In genomic region chr5:13379223-13379622, GRCm38 (mm10) we compare ENCODE assay signal across 30 mouse cellular contexts.
DNase-seq lines count a peak whose midpoint lies in the region; ATAC-seq and TF ChIP-seq lines count a peak whose summit lies in the region.
"Had no signal": no experiment of that assay in that cellular context is flagged by ENCODE, and none has a peak within 500 bp of the region (broad histone marks: within the 10 kb centered on the region; RNA-seq: fewer than 3 reads in every experiment).

No protein-coding gene starts in this region.

- no peak overlapping the region for H3K9ac ChIP-seq in forebrain, embryonic 14.5 days (ENCODE audit: low read length)
- H3K9ac ChIP-seq in forebrain, embryonic 11.5 days (ENCODE audit: low read length): no peak overlapping the region
- no peak overlapping the region for H3K9ac ChIP-seq in hindbrain, postnatal 0 days (replicated peaks; ENCODE audit: low read length)
- H3K9ac ChIP-seq in hindbrain, embryonic 11.5 days (ENCODE audit: low read depth, low read length): no peak overlapping the region
- no peak overlapping the region for H3K9ac ChIP-seq in midbrain, postnatal 0 days (replicated peaks; ENCODE audit: low read length, poor library complexity, severe bottlenecking)
- no peak overlapping the region for H3K9ac ChIP-seq in midbrain, embryonic 15.5 days
- no peak overlapping the region for H3K9ac ChIP-seq in forebrain, postnatal 0 days
- H3K9ac ChIP-seq: embryonic facial prominence, embryonic 13.5 days; hindbrain, embryonic 13.5 days had no signal

- H3K27ac ChIP-seq in forebrain, embryonic 14.5 days (ENCODE audit: low read depth, low read length): no peak overlapping the region
- H3K27ac ChIP-seq in forebrain, embryonic 11.5 days (ENCODE audit: low read depth, low read length): no peak overlapping the region
- no peak overlapping the region for H3K27ac ChIP-seq in hindbrain, postnatal 0 days
- no peak overlapping the region for H3K27ac ChIP-seq in hindbrain, embryonic 11.5 days (ENCODE audit: low read depth, low read length)
- no peak overlapping the region for H3K27ac ChIP-seq in midbrain, postnatal 0 days (ENCODE audit: low read depth, low read length)
- no peak overlapping the region for H3K27ac ChIP-seq in midbrain, embryonic 15.5 days
- H3K27ac ChIP-seq in forebrain, postnatal 0 days (ENCODE audit: low read depth, low read length): no peak overlapping the region
- H3K27ac ChIP-seq: embryonic facial prominence, embryonic 10.5 days; embryonic facial prominence, embryonic 13.5 days; gastrocnemius, adult 2 months; hindbrain, embryonic 13.5 days had no signal

- H3K4me1 ChIP-seq in forebrain, embryonic 14.5 days (ENCODE audit: control insufficient read depth, insufficient read depth, low read length): no peaks in the 10 kb centered on the region
- H3K4me1 ChIP-seq in forebrain, embryonic 11.5 days (replicated peaks; ENCODE audit: control insufficient read depth, insufficient read depth, low read length): no peaks in the 10 kb centered on the region
- H3K4me1 ChIP-seq in hindbrain, postnatal 0 days (ENCODE audit: insufficient read depth, low read length): no peaks in the 10 kb centered on the region
- H3K4me1 ChIP-seq in hindbrain, embryonic 11.5 days (replicated peaks; ENCODE audit: control insufficient read depth, insufficient read depth, low read length): no peaks in the 10 kb centered on the region
- no peaks in the 10 kb centered on the region for H3K4me1 ChIP-seq in midbrain, postnatal 0 days (ENCODE audit: insufficient read depth, low read length)
- H3K4me1 ChIP-seq in midbrain, embryonic 15.5 days: no peaks in the 10 kb centered on the region
- no peaks in the 10 kb centered on the region for H3K4me1 ChIP-seq in forebrain, postnatal 0 days (ENCODE audit: insufficient read depth)
- H3K4me1 ChIP-seq: embryonic facial prominence, embryonic 10.5 days; embryonic facial prominence, embryonic 13.5 days; hindbrain, embryonic 13.5 days had no signal

- no peak overlapping the region for H3K4me2 ChIP-seq in forebrain, embryonic 14.5 days (ENCODE audit: low read length)
- H3K4me2 ChIP-seq in forebrain, embryonic 11.5 days (ENCODE audit: low read depth, low read length, severe bottlenecking): no peak overlapping the region
- no peak overlapping the region for H3K4me2 ChIP-seq in hindbrain, postnatal 0 days (ENCODE audit: low read depth, low read length)
- no peak overlapping the region for H3K4me2 ChIP-seq in hindbrain, embryonic 11.5 days (replicated peaks; ENCODE audit: low read depth, low read length)
- H3K4me2 ChIP-seq in midbrain, postnatal 0 days (ENCODE audit: low read depth, low read length, poor library complexity, severe bottlenecking): no peak overlapping the region
- no peak overlapping the region for H3K4me2 ChIP-seq in midbrain, embryonic 15.5 days
- no peak overlapping the region for H3K4me2 ChIP-seq in forebrain, postnatal 0 days (ENCODE audit: low read depth)
- H3K4me2 ChIP-seq: embryonic facial prominence, embryonic 13.5 days; heart, embryonic 11.5 days; hindbrain, embryonic 13.5 days had no signal

- H3K4me3 ChIP-seq in forebrain, embryonic 14.5 days (ENCODE audit: low read depth, low read length): no peak overlapping the region
- no peak overlapping the region for H3K4me3 ChIP-seq in forebrain, embryonic 11.5 days (ENCODE audit: low read depth, low read length)
- H3K4me3 ChIP-seq in hindbrain, postnatal 0 days (ENCODE audit: low read length): no peak overlapping the region
- H3K4me3 ChIP-seq in hindbrain, embryonic 11.5 days (ENCODE audit: low read depth, low read length): no peak overlapping the region
- no peak overlapping the region for H3K4me3 ChIP-seq in midbrain, postnatal 0 days (ENCODE audit: low read depth, low read length)
- no peak overlapping the region for H3K4me3 ChIP-seq in midbrain, embryonic 15.5 days
- no peak overlapping the region for H3K4me3 ChIP-seq in forebrain, postnatal 0 days (ENCODE audit: low read depth, low read length)
- H3K4me3 ChIP-seq: embryonic facial prominence, embryonic 10.5 days; embryonic facial prominence, embryonic 13.5 days; erythroblast, embryonic 14.5 days; gastrocnemius, adult 2 months; hindbrain, embryonic 13.5 days had no signal

- H3K36me3 ChIP-seq in forebrain, embryonic 14.5 days (ENCODE audit: control insufficient read depth, insufficient read depth, low read length): no peaks in the 10 kb centered on the region
- H3K36me3 ChIP-seq in forebrain, embryonic 11.5 days (ENCODE audit: control insufficient read depth, insufficient read depth, low read length): no peaks in the 10 kb centered on the region
- no peaks in the 10 kb centered on the region for H3K36me3 ChIP-seq in hindbrain, postnatal 0 days (ENCODE audit: insufficient read depth, low read length)
- H3K36me3 ChIP-seq in hindbrain, embryonic 11.5 days (ENCODE audit: control insufficient read depth, insufficient read depth, low read length): no peaks in the 10 kb centered on the region
- no peaks in the 10 kb centered on the region for H3K36me3 ChIP-seq in midbrain, postnatal 0 days (ENCODE audit: insufficient read depth, low read length)
- no peaks in the 10 kb centered on the region for H3K36me3 ChIP-seq in midbrain, embryonic 15.5 days (replicated peaks)
- no peaks in the 10 kb centered on the region for H3K36me3 ChIP-seq in forebrain, postnatal 0 days (ENCODE audit: insufficient read depth)
- H3K36me3 ChIP-seq: embryonic facial prominence, embryonic 10.5 days; embryonic facial prominence, embryonic 13.5 days; G1E; hindbrain, embryonic 13.5 days had no signal

- peak; percentile 88 for DNase-seq in forebrain, embryonic 14.5 days (ENCODE audit: low spot score)
- no peak for DNase-seq in forebrain, embryonic 11.5 days (ENCODE audit: low spot score)
- DNase-seq in hindbrain, postnatal 0 days (ENCODE audit: low spot score): peak; percentile 9
- DNase-seq in hindbrain, embryonic 11.5 days (ENCODE audit: low spot score): no peak
- DNase-seq in midbrain, postnatal 0 days (ENCODE audit: low spot score): peak; percentile 22
- peak; percentile 14 for DNase-seq in forebrain, postnatal 0 days
- no peak for DNase-seq in heart, postnatal 4 days
- DNase-seq: adrenal gland, adult 2 months; adrenal gland, postnatal 14 days; B cell, adult 2 months; cerebellum, adult 11-12 months; cerebellum, adult 8-10 months; cerebellum, postnatal 10 days; cerebellum, postnatal 36 days; embryo, embryonic 11 days; gastrocnemius, adult 2 months; gastrocnemius, postnatal 14 days; heart, adult 11 months; heart, postnatal 36 days; kidney, adult 2 months had no signal

- peak; percentile 93 for ATAC-seq in forebrain, embryonic 14.5 days
- no peak for ATAC-seq in forebrain, embryonic 11.5 days (replicated peaks; ENCODE audit: low FRiP score)
- ATAC-seq in hindbrain, postnatal 0 days: no peak
- no peak for ATAC-seq in hindbrain, embryonic 11.5 days (ENCODE audit: low FRiP score)
- no peak for ATAC-seq in midbrain, postnatal 0 days (ENCODE audit: low FRiP score)
- ATAC-seq in midbrain, embryonic 15.5 days (replicated peaks): no peak
- ATAC-seq in forebrain, postnatal 0 days: no peak; the same call in 1 of the 2 replicates
- ATAC-seq: intestine, postnatal 0 days; Patski had no signal

- TF ChIP-seq CTCF in hindbrain, postnatal 0 days (IDR thresholded peaks at IDR 0.05; ENCODE audit: low read depth): no peak
- TF ChIP-seq CTCF in midbrain, postnatal 0 days (IDR thresholded peaks at IDR 0.05): no peak
- TF ChIP-seq CTCF in forebrain, postnatal 0 days (IDR thresholded peaks at IDR 0.05; ENCODE audit: low read depth): no peak

- no peaks in the 10 kb centered on the region for H3K9me3 ChIP-seq in forebrain, embryonic 14.5 days (replicated peaks; ENCODE audit: control insufficient read depth, low read length)
- H3K9me3 ChIP-seq in forebrain, embryonic 11.5 days (ENCODE audit: control insufficient read depth, low read length): no peaks in the 10 kb centered on the region
- H3K9me3 ChIP-seq in hindbrain, postnatal 0 days (ENCODE audit: low read length): no peaks in the 10 kb centered on the region
- no peaks in the 10 kb centered on the region for H3K9me3 ChIP-seq in hindbrain, embryonic 11.5 days (ENCODE audit: control insufficient read depth, low read length)
- H3K9me3 ChIP-seq in midbrain, postnatal 0 days (ENCODE audit: low read length): no peaks in the 10 kb centered on the region
- no peaks in the 10 kb centered on the region for H3K9me3 ChIP-seq in midbrain, embryonic 15.5 days
- no peaks in the 10 kb centered on the region for H3K9me3 ChIP-seq in forebrain, postnatal 0 days (ENCODE audit: low read length)
- H3K9me3 ChIP-seq: embryonic facial prominence, embryonic 10.5 days; embryonic facial prominence, embryonic 13.5 days; G1E; hindbrain, embryonic 13.5 days had no signal

- no peaks in the 10 kb centered on the region for H3K27me3 ChIP-seq in forebrain, embryonic 14.5 days (replicated peaks; ENCODE audit: control insufficient read depth, insufficient read depth, low read length)
- H3K27me3 ChIP-seq in forebrain, embryonic 11.5 days (ENCODE audit: control insufficient read depth, insufficient read depth, low read length): no peaks in the 10 kb centered on the region
- H3K27me3 ChIP-seq in hindbrain, postnatal 0 days (ENCODE audit: insufficient read depth, low read length): no peaks in the 10 kb centered on the region
- H3K27me3 ChIP-seq in hindbrain, embryonic 11.5 days (ENCODE audit: control insufficient read depth, insufficient read depth, low read length): no peaks in the 10 kb centered on the region
- no peaks in the 10 kb centered on the region for H3K27me3 ChIP-seq in midbrain, postnatal 0 days (ENCODE audit: insufficient read depth, low read length)
- H3K27me3 ChIP-seq in midbrain, embryonic 15.5 days (replicated peaks): no peaks in the 10 kb centered on the region
- H3K27me3 ChIP-seq in forebrain, postnatal 0 days (ENCODE audit: insufficient read depth, low read length): no peaks in the 10 kb centered on the region
- H3K27me3 ChIP-seq: CH12.LX; embryonic facial prominence, embryonic 13.5 days; hindbrain, embryonic 13.5 days; Patski had no signal

- 41% methylated on average over 4 of the region's 4 CpGs for WGBS in forebrain, embryonic 14.5 days
- 80% methylated on average over 4 of the region's 4 CpGs for WGBS in forebrain, embryonic 11.5 days
- 54% methylated on average over 4 of the region's 4 CpGs for WGBS in hindbrain, postnatal 0 days
- WGBS in hindbrain, embryonic 11.5 days: 85% methylated on average over 4 of the region's 4 CpGs
- 76% methylated on average over 4 of the region's 4 CpGs for WGBS in midbrain, postnatal 0 days
- WGBS in midbrain, embryonic 15.5 days: 73% methylated on average over 4 of the region's 4 CpGs
- WGBS in forebrain, postnatal 0 days: 36% methylated on average over 4 of the region's 4 CpGs

Comparison
In these comparisons a context has a peak if more than half of its experiments do, and no peak if none do; other contexts are left out.
1. DNase-seq: peak in forebrain, embryonic 14.5 days (single experiment), hindbrain, postnatal 0 days (single experiment), midbrain, postnatal 0 days (single experiment) and forebrain, postnatal 0 days (single experiment); none in forebrain, embryonic 11.5 days (single experiment), hindbrain, embryonic 11.5 days (single experiment) and heart, postnatal 4 days (single experiment).